Mouse (Mus musculus): ENCODE measurements around the gene 5031439G07Rik. TPM values are rescaled to one million over a fixed set of nuclear protein-coding genes. Genes with fewer than 3 reads are reported as not detected.

5031439G07Rik gene
- polyA plus RNA-seq, 1 experiment = 14.3 TPM

DNA sequence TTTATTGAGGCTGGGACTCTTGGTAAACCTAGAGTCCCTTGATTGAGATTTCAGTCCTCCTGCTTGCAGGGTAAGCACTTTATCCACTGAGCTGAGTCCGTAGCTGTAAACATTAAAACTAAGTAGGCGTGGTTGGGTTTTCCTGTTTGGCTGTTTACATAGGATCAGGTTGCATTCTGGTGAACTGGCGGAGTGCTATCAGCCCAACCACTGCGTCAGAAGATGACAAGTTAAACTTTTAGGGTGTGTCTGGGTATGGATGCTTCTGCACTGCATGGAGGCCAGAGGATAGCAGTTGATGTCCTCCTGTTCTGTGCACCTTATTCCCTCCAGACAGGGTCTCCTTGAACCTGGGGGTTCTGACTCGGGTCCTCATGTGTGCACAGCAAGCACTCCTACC lies 56.0 kb downstream of the 5031439G07Rik start:
- no peak overlapping the region for H3K27ac ChIP-seq (ENCODE audit: insufficient read depth, low read depth, low read length)
- H3K36me3 ChIP-seq (ENCODE audit: control insufficient read depth, insufficient read depth, low read length) = peaks cover 84% of the 10 kb centered on the region
- H3K4me1 ChIP-seq (ENCODE audit: control insufficient read depth, insufficient read depth, insufficient read length, low read length) = no peaks in the 10 kb centered on the region
- 42% methylated on average over 5 of the region's 5 CpGs for WGBS
- no peaks in the 10 kb centered on the region for H3K27me3 ChIP-seq (ENCODE audit: control insufficient read depth, insufficient read depth, low read length)
- TF ChIP-seq CTCF (IDR thresholded peaks at IDR 0.05; ENCODE audit: extremely low read depth, insufficient read length, insufficient replicate concordance, low read depth, low read length) (no peak), POLR2A (IDR thresholded peaks at IDR 0.05; ENCODE audit: low read depth, low read length) (no peak)
- H3K4me3 ChIP-seq (ENCODE audit: low read depth, low read length) = no peak overlapping the region

- no peak overlapping the region for H3K27ac ChIP-seq (ENCODE audit: insufficient read depth, low read depth, low read length)
- H3K36me3 ChIP-seq (ENCODE audit: control insufficient read depth, insufficient read depth, low read length) = peaks cover 30% of the 10 kb centered on the region
- peaks cover 6% of the 10 kb centered on the region; the same call in 1 of the 2 replicates for H3K4me1 ChIP-seq (ENCODE audit: control insufficient read depth, insufficient read depth, insufficient read length, low read length)
- H3K4me3 ChIP-seq (ENCODE audit: low read depth, low read length) = no peak overlapping the region
- no peak for TF ChIP-seq POLR2A (IDR thresholded peaks at IDR 0.05; ENCODE audit: low read depth, low read length)
- no peak for TF ChIP-seq CTCF (IDR thresholded peaks at IDR 0.05; ENCODE audit: extremely low read depth, insufficient read length, insufficient replicate concordance, low read depth, low read length)
- 46% methylated on average over 1 of the region's 1 CpGs for WGBS
- no peaks in the 10 kb centered on the region for H3K27me3 ChIP-seq (ENCODE audit: control insufficient read depth, insufficient read depth, low read length)
Measured at GRCm38 (mm10) chr15:84925495-84926018, 62.8 kb downstream of the 5031439G07Rik start.

- H3K4me3 ChIP-seq (ENCODE audit: low read depth, low read length) = no peak overlapping the region
- TF ChIP-seq POLR2A (IDR thresholded peaks at IDR 0.05; ENCODE audit: low read depth, low read length) (no peak), CTCF (IDR thresholded peaks at IDR 0.05; ENCODE audit: extremely low read depth, insufficient read length, insufficient replicate concordance, low read depth, low read length) (no peak)
- 3% methylated on average over 9 of the region's 9 CpGs for WGBS
Measured at GRCm38 (mm10) chr15:84924781-84925315, 63.5 kb downstream of the 5031439G07Rik start.

GRCm38 (mm10) chr15:84923508-84924181 lies 64.7 kb downstream of the 5031439G07Rik start:
- Histone ChIP-seq H3K4me1 (ENCODE audit: control insufficient read depth, insufficient read depth, insufficient read length, low read length) (peaks cover 6% of the 10 kb centered on the region; the same call in 1 of the 2 replicates), H3K36me3 (ENCODE audit: control insufficient read depth, insufficient read depth, low read length) (peaks cover 13% of the 10 kb centered on the region), H3K27ac (ENCODE audit: insufficient read depth, low read depth, low read length) (peak overlapping the region; percentile 94), H3K27me3 (ENCODE audit: control insufficient read depth, insufficient read depth, low read length) (no peaks in the 10 kb centered on the region), H3K4me3 (ENCODE audit: low read depth, low read length) (peak overlapping the region; percentile 91)
- under 1% methylated on average over 57 of the region's 68 CpGs for WGBS
- TF ChIP-seq CTCF (IDR thresholded peaks at IDR 0.05; ENCODE audit: extremely low read depth, insufficient read length, insufficient replicate concordance, low read depth, low read length) (no peak), POLR2A (IDR thresholded peaks at IDR 0.05; ENCODE audit: low read depth, low read length) (no peak)

More at GRCm38 (mm10) chr15:84924781-84925315, 63.5 kb downstream of the 5031439G07Rik start:
- Histone ChIP-seq H3K27me3 (ENCODE audit: control insufficient read depth, insufficient read depth, low read length) (no peaks in the 10 kb centered on the region), H3K36me3 (ENCODE audit: control insufficient read depth, insufficient read depth, low read length) (peaks cover 23% of the 10 kb centered on the region), H3K27ac (ENCODE audit: insufficient read depth, low read depth, low read length) (peak overlapping the region; percentile 60; the same call in 1 of the 2 replicates), H3K4me1 (ENCODE audit: control insufficient read depth, insufficient read depth, insufficient read length, low read length) (peaks cover 6% of the 10 kb centered on the region; the same call in 1 of the 2 replicates)

- Histone ChIP-seq H3K27me3 (ENCODE audit: control insufficient read depth, insufficient read depth, low read length) (no peaks in the 10 kb centered on the region), H3K27ac (ENCODE audit: insufficient read depth, low read depth, low read length) (peak within 1 kb of the TSS; percentile 94), H3K36me3 (ENCODE audit: control insufficient read depth, insufficient read depth, low read length) (peaks cover 8% of the 10 kb centered on the region), H3K4me3 (ENCODE audit: low read depth, low read length) (peak within 1 kb of the TSS; percentile 91), H3K4me1 (ENCODE audit: control insufficient read depth, insufficient read depth, insufficient read length, low read length) (peaks cover 6% of the 10 kb centered on the region; the same call in 1 of the 2 replicates)
- TF ChIP-seq CTCF (IDR thresholded peaks at IDR 0.05; ENCODE audit: extremely low read depth, insufficient read length, insufficient replicate concordance, low read depth, low read length) (no peak), POLR2A (IDR thresholded peaks at IDR 0.05; ENCODE audit: low read depth, low read length) (peak; percentile 84)
- under 1% methylated on average over 60 of the region's 60 CpGs for WGBS
Measured at GRCm38 (mm10) chr15:84922884-84923507, 65.4 kb downstream of the 5031439G07Rik start, which contains the start of gene Nup50. Gene Nup50 (plus strand): TSS chr15:84923411.

DNA sequence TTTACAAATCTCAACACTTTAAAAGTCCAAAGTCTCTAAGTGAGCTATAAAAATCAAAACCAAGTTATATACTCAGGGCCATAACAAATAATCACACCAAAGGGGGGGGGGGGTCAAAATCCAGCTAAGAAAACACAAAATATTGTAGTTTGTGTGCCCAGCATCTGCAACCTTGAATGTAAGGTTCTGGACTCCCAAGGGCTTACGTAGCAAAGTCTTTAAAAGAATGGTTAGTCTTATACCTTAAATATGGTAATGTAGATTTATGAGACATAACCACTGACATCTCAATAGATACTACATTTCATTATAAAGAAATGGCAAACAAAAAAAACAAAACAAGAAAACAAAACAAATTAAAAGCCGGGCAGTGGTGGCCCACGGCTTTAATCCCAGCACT lies 68.4 kb downstream of the 5031439G07Rik start, which contains the start of gene Gm29666:
Gene Gm29666 (minus strand): TSS at position 101 of the 400 bp plus-strand sequence.
- H3K27ac ChIP-seq (ENCODE audit: insufficient read depth, low read depth, low read length) = no peak within 1 kb of the TSS
- WGBS = 92% methylated on average over 3 of the region's 3 CpGs
- H3K36me3 ChIP-seq (ENCODE audit: control insufficient read depth, insufficient read depth, low read length) = no peaks in the 10 kb centered on the region
- TF ChIP-seq CTCF (IDR thresholded peaks at IDR 0.05; ENCODE audit: extremely low read depth, insufficient read length, insufficient replicate concordance, low read depth, low read length) (no peak), POLR2A (IDR thresholded peaks at IDR 0.05; ENCODE audit: low read depth, low read length) (no peak)
- peaks cover 3% of the 10 kb centered on the region; the same call in 1 of the 2 replicates for H3K4me1 ChIP-seq (ENCODE audit: control insufficient read depth, insufficient read depth, insufficient read length, low read length)
- H3K27me3 ChIP-seq (ENCODE audit: control insufficient read depth, insufficient read depth, low read length) = no peaks in the 10 kb centered on the region
- no peak within 1 kb of the TSS for H3K4me3 ChIP-seq (ENCODE audit: low read depth, low read length)

Data from small intestine, adult 2 months (tissue).